Mouse (Mus musculus) bone marrow, adult 2 months (tissue): ENCODE data around the gene Mrpl27. TPM values are rescaled to one million over a fixed set of nuclear protein-coding genes. Genes with fewer than 3 reads are reported as not detected.
"Not testable (repeated sequence)": the region's sequence is repeated elsewhere in the genome, so short reads cannot be mapped to it uniquely, and the experiment has no call there.

Experiments used
- H3K27ac ChIP-seq: fragments of 200-500 bp; 2 replicates; pipeline ENCODE4 v1.5.1; 2012; ENCODE audit warnings: low read depth, mild to moderate bottlenecking, control low read depth, inconsistent platforms, low read length; ENCODE audit not compliant: control insufficient read depth, poor library complexity, insufficient read depth
- H3K4me1 ChIP-seq: fragments of 200-500 bp; 2 replicates; pipeline ENCODE4 v1.6.1; 2011; ENCODE audit warnings: low read length; ENCODE audit not compliant: control insufficient read depth, insufficient read depth
- H3K4me3 ChIP-seq: fragments of 200-500 bp; replicated peaks from 2 replicates; pipeline ENCODE3; 2011; ENCODE audit warnings: mild to moderate bottlenecking, low read depth, low read length, control low read depth; ENCODE audit not compliant: control insufficient read depth
- CTCF ChIP-seq: fragments of 200-500 bp; IDR thresholded peaks from 2 replicates; pipeline ENCODE4 v1.5.1; 2011; ENCODE audit warnings: low read length, control low read depth; ENCODE audit not compliant: control insufficient read depth, insufficient read depth
- POLR2A ChIP-seq: fragments of 200-500 bp; IDR thresholded peaks from 2 replicates; pipeline ENCODE4 v1.6.1; 2011; ENCODE audit warnings: low read depth, mild to moderate bottlenecking, control low read depth, low read length, borderline replicate concordance; ENCODE audit not compliant: control insufficient read depth
- WGBS: fragments of 180-500 bp; shearing (Covaris S2); methylation state at CpG from one replicate; pipeline ENCODE4 v1.1.7; 2018; 5-methylcytosine and 5-hydroxymethylcytosine counted together
- polyA plus RNA-seq: library from polyadenylated mRNA; stranded (reverse); fragments of >200 nt; gene quantifications from 2 replicates; pipeline ENCODE4 v1.2.4, GENCODE M21; 2011; ENCODE audit warnings: low replicate concordance; ENCODE audit not compliant: missing spikeins, insufficient read depth, insufficient read length

The Mrpl27 gene
- polyA plus RNA-seq, 1 experiment: 24.6 TPM

- no peak overlapping the region for H3K4me3 ChIP-seq
- no peak overlapping the region for H3K27ac ChIP-seq
- H3K4me1 ChIP-seq: no peaks in the 10 kb centered on the region
- 81% methylated on average over 4 of the region's 4 CpGs for WGBS
- TF ChIP-seq CTCF (no peak), POLR2A (no peak)
Measured at GRCm38 (mm10) chr11:94681640-94682039, 28.1 kb downstream of the Mrpl27 start.

- Histone ChIP-seq H3K27ac (no peak overlapping the region), H3K4me3 (no peak overlapping the region), H3K4me1 (no peaks in the 10 kb centered on the region)
- 77% methylated on average over 7 of the region's 7 CpGs for WGBS
- no peak for TF ChIP-seq CTCF
- TF ChIP-seq POLR2A: no peak
Measured at GRCm38 (mm10) chr11:94682427-94682826, 28.9 kb downstream of the Mrpl27 start.

DNA sequence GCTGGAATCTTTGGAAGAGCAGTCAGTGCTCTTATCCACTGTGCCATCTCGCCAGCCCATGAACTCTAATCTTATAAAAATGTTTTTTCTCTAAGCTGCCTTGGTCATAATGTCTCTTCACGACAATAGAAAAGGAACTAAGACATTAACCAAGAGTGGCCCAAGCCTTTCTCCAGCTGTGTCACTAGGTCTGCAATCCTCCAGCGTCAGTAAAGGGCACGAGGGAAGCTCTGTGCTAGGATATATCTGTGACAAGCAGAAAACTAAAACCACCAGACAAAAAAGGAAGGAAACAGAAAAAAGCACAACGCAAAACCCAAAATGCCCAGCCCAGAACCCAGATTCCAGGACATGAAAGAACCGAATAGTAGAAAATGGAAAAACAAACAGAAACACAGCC lies 33.6 kb downstream of the Mrpl27 start:
- TF ChIP-seq CTCF (no peak), POLR2A (no peak)
- H3K4me3 ChIP-seq: no peak overlapping the region
- WGBS: 13% methylated on average over 6 of the region's 6 CpGs
- no peaks in the 10 kb centered on the region; the same call in 1 of the 2 replicates for H3K4me1 ChIP-seq
- H3K27ac ChIP-seq: no peak overlapping the region

DNA sequence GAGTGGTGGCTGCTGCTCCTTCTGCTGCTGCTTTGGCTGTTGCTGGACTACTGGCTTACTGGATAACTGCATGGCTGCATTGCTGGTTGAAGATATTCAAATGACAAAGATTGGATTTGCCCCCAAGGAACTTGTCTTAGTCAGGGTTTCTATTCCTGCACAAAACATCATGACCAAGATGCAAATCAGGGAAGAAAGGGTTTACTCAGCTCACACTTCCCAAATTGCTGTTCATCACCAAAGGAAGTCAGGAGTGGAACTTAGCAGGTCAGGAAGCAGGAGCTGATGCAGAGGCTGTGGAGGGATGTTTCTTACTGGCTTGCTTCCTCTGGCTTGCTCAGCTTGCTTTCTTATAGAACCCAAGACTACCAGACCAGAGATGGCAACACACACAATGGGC lies 38.9 kb downstream of the Mrpl27 start:
- not testable (repeated sequence) for H3K4me1 ChIP-seq, H3K27ac ChIP-seq, H3K4me3 ChIP-seq

DNA sequence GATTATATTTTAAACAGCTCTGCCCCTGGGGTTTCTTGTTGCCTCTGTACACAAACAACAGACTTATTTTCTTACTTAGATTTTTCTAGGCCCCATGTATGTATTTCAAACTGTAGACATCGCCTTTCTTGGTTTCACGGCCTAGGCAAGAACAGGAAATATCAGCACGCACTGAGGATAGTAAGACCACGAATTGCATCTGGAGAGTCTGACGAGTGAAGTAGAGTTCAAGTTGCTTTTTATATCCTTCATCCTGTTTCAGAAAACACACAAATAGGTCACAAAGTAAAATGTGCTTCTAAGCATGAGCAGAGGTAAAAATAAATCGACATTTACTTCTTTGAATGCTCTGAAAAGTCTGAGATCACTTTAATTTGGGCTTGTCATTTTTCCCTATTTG lies 41.9 kb downstream of the Mrpl27 start:
- no peak overlapping the region for H3K4me3 ChIP-seq
- TF ChIP-seq CTCF (no peak), POLR2A (no peak)
- H3K4me1 ChIP-seq: no peaks in the 10 kb centered on the region; the same call in 1 of the 2 replicates
- 21% methylated on average over 6 of the region's 6 CpGs for WGBS
- H3K27ac ChIP-seq: no peak overlapping the region

DNA sequence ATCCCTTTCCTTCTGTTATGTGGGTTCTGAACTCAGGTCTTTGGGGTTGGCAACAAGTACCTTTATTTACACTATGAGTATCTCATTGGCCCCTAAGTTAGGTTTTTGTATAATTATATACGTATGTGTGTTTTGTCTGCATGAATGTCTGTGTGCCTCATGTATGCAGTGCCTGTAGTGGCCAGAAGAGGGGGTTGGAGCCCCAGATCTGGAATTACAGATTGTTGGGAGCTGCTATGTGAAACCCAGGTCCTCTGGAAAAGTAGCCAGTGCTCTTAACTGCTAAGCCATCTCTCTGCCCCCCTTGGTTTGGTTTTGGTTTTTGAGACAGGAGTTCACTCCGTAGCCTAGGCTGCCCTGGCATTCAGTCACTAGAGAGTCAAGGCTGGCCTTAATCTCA lies 43.6 kb downstream of the Mrpl27 start:
- no peak for TF ChIP-seq CTCF
- no peak for TF ChIP-seq POLR2A
- Histone ChIP-seq H3K27ac (no peak overlapping the region), H3K4me3 (no peak overlapping the region), H3K4me1 (no peaks in the 10 kb centered on the region; the same call in 1 of the 2 replicates)
- WGBS: 81% methylated on average over 2 of the region's 2 CpGs

- Histone ChIP-seq H3K27ac (0 out of 2 replicates have a peak overlapping the region, but pooled peaks have one; percentile 15), H3K4me1 (no peaks in the 10 kb centered on the region; the same call in 1 of the 2 replicates), H3K4me3 (no peak overlapping the region)
- TF ChIP-seq POLR2A: no peak
- no peak for TF ChIP-seq CTCF
- WGBS: 38% methylated on average over 13 of the region's 13 CpGs
Measured at GRCm38 (mm10) chr11:94697703-94698464, 44.3 kb downstream of the Mrpl27 start.

DNA sequence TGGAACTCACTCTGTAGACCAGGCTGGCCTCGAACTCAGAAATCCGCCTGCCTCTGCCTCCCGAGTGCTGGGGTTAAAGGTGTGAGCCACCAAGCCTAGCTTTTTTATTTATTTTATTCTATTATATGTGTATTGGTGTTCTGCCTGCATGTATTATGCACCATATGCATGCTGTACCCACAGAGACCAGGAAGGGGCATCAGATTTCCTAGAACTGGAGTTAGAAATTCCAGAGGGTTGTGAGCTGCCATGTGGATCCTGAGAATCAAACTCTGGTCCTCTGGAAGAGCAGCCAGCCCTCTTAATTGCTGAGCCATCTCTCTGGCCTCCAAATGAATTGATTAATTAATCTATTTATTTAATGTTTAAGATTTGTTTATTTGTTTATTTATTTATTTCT lies 45.8 kb downstream of the Mrpl27 start:
- Histone ChIP-seq H3K4me1 (no peaks in the 10 kb centered on the region; the same call in 1 of the 2 replicates), H3K27ac (no peak overlapping the region), H3K4me3 (no peak overlapping the region)
- WGBS: 82% methylated on average over 3 of the region's 3 CpGs
- TF ChIP-seq POLR2A (no peak), CTCF (no peak)
